Mouse (Mus musculus) cerebellum, postnatal 4 days (tissue): ENCODE measurements around the gene Olfr1434.
"Not testable (repeated sequence)": the region's sequence is repeated elsewhere in the genome, so short reads cannot be mapped to it uniquely, and the experiment has no call there.

Source experiments
- DNase-seq, 2 experiments: peaks; one replicate each; pipeline ENCODE4 v3.0.0; 2022; ENCODE audit warnings: low spot score in 2 of 2, mixed read lengths in 1 of 2

The Olfr1434 gene

GRCm38 (mm10) chr19:12279554-12279953 lies at the start of gene Olfr1434:
Olfr1434 (plus strand) TSS chr19:12279854.
- no peak for DNase-seq

- DNase-seq = not testable (repeated sequence)
Observed at GRCm38 (mm10) chr19:12232496-12232895, 47.2 kb upstream of the Olfr1434 start, which contains the start of gene Olfr1432. Olfr1432 (minus strand) TSS chr19:12232596.

- no peak for DNase-seq
Observed at GRCm38 (mm10) chr19:12241559-12241958, 38.1 kb upstream of the Olfr1434 start, which contains the start of gene Olfr262. Olfr262 (minus strand) TSS chr19:12241659.

GRCm38 (mm10) chr19:12260732-12261131 lies 18.9 kb upstream of the Olfr1434 start, which contains the start of gene Olfr235:
Olfr235 (plus strand) TSS chr19:12261032.
- DNase-seq = no peak

GRCm38 (mm10) chr19:12292979-12293378 lies 13.3 kb downstream of the Olfr1434 start:
- no peak for DNase-seq

GRCm38 (mm10) chr19:12299030-12299429 lies 19.4 kb downstream of the Olfr1434 start, which contains the start of gene Olfr1436:
Olfr1436 (minus strand) TSS chr19:12299130.
- DNase-seq = not testable (repeated sequence)

GRCm38 (mm10) chr19:12325001-12325400 lies 45.3 kb downstream of the Olfr1434 start, which contains the start of gene Olfr1437:
Olfr1437 (minus strand) TSS chr19:12325101.
- no peak for DNase-seq
